Mouse (Mus musculus) bone marrow, adult 2 months (tissue): ENCODE measurements around the gene Zfp282.
"Not testable (repeated sequence)": the region's sequence is repeated elsewhere in the genome, so short reads cannot be mapped to it uniquely, and the experiment has no call there.

ENCODE experiments used
- CTCF ChIP-seq: fragments of 200-500 bp; IDR thresholded peaks from 2 replicates; pipeline ENCODE4 v1.5.1; 2011; ENCODE audit warnings: low read length, control low read depth; ENCODE audit not compliant: control insufficient read depth, insufficient read depth
- POLR2A ChIP-seq: fragments of 200-500 bp; IDR thresholded peaks from 2 replicates; pipeline ENCODE4 v1.6.1; 2011; ENCODE audit warnings: low read depth, mild to moderate bottlenecking, control low read depth, low read length, borderline replicate concordance; ENCODE audit not compliant: control insufficient read depth

DNA sequence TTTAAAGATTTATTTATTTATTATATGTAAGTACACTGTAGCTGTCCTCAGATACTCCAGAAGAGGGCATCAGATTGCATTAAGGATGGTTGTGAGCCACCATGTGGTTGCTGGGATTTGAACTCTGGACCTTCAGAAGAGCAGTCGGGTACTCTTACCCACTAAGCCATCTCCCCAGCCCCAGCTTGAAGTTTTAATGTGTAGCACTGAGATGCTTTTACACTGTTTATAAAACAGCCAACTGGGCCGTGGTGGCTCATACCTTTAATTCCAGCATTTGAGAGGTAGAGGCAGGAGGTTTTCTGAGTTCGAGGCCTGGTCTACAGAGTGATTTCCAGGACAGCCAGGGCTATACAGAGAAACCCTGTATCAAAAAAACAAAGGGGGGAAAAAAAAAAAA, 19.3 kb upstream of the Zfp282 start:
- not testable (repeated sequence) for TF ChIP-seq CTCF, POLR2A
